Mouse (Mus musculus): ENCODE data around the gene Vwa2. TPM values are rescaled to one million over a fixed set of nuclear protein-coding genes. Genes with fewer than 3 reads are reported as not detected.

Vwa2 gene
- polyA plus RNA-seq, 1 experiment from 2014 or later: 1.0 TPM

- 57% methylated on average over 11 of the region's 11 CpGs for WGBS
- Histone ChIP-seq H3K4me3 (no peak overlapping the region), H3K27ac (replicated peaks) (no peak overlapping the region; the same call in 1 of the 2 replicates), H3K27me3 (no peaks in the 10 kb centered on the region), H3K9ac (no peak overlapping the region), H3K4me2 (no peak overlapping the region), H3K4me1 (replicated peaks) (peaks cover 13% of the 10 kb centered on the region; the same call in 1 of the 2 replicates), H3K36me3 (no peaks in the 10 kb centered on the region), H3K9me3 (no peaks in the 10 kb centered on the region; the same call in 1 of the 2 replicates)
- no peak for ATAC-seq (ENCODE audit: low read depth)
These were observed 36.5 kb downstream of the Vwa2 start for GRCm38 (mm10) chr19:56910561-56910960.

DNA sequence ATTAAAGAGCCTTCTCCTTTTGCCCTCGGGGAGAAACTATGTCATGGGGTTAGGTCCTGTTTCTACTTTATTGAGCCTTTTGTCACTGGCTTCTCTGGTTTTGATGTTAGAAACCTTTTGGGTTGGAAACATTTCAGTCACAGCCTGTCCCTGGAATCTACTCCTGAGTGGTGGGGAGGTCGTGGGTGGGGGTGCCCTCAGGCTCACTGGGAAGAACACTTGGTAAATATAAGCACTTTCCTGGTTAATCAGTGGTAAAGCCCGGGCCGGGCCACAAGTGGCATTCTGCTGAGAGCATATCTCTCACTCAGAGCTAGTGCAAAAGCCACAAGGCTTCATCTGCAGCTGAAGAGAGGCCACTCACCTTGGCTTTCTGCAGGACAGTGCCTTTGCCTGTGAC lies 39.7 kb downstream of the Vwa2 start:
- Histone ChIP-seq H3K36me3 (no peaks in the 10 kb centered on the region), H3K4me1 (replicated peaks) (peaks cover 13% of the 10 kb centered on the region; the same call in 1 of the 2 replicates), H3K4me2 (no peak overlapping the region), H3K4me3 (no peak overlapping the region), H3K9ac (no peak overlapping the region), H3K27me3 (no peaks in the 10 kb centered on the region), H3K27ac (replicated peaks) (no peak overlapping the region), H3K9me3 (no peaks in the 10 kb centered on the region; the same call in 1 of the 2 replicates)
- WGBS: 87% methylated on average over 4 of the region's 4 CpGs
- no peak for ATAC-seq (ENCODE audit: low read depth)

DNA sequence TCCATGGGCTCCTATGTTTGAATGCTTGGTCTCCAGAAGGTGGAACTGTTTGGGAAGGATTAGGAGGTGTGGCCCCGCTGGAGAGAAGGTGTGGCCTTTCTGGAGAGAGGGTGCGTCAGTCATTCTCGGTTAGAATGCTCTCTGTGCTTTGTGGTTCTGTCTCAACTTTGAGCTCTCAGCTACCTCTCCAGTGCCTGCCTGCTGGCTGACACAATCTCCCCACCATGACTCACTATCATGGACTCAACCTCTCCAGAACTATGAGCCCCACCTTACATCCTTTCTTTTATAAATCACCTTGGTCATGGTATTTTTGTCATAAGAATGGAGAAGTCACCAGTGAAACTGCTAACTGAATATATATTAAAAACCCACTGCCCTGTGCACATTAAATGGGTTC lies 40.6 kb downstream of the Vwa2 start:
- peaks cover 11% of the 10 kb centered on the region; the same call in 1 of the 2 replicates for H3K4me1 ChIP-seq (replicated peaks)
- no peaks in the 10 kb centered on the region for H3K27me3 ChIP-seq
- no peak overlapping the region for H3K9ac ChIP-seq
- no peaks in the 10 kb centered on the region for H3K36me3 ChIP-seq
- no peak overlapping the region for H3K27ac ChIP-seq (replicated peaks)
- H3K9me3 ChIP-seq: no peaks in the 10 kb centered on the region; the same call in 1 of the 2 replicates
- 92% methylated on average over 3 of the region's 3 CpGs for WGBS
- no peak overlapping the region for H3K4me2 ChIP-seq
- no peak overlapping the region for H3K4me3 ChIP-seq
- ATAC-seq (ENCODE audit: low read depth): no peak

GRCm38 (mm10) chr19:56915084-56915483 lies 41.0 kb downstream of the Vwa2 start:
- H3K9me3 ChIP-seq: no peaks in the 10 kb centered on the region; the same call in 1 of the 2 replicates
- ATAC-seq (ENCODE audit: low read depth): no peak
- no peak overlapping the region for H3K4me2 ChIP-seq
- no peak overlapping the region for H3K4me3 ChIP-seq
- H3K9ac ChIP-seq: no peak overlapping the region
- no peaks in the 10 kb centered on the region for H3K27me3 ChIP-seq
- no peaks in the 10 kb centered on the region for H3K36me3 ChIP-seq
- WGBS: 64% methylated on average over 6 of the region's 6 CpGs
- no peak overlapping the region for H3K27ac ChIP-seq (replicated peaks)
- peaks cover 11% of the 10 kb centered on the region; the same call in 1 of the 2 replicates for H3K4me1 ChIP-seq (replicated peaks)

GRCm38 (mm10) chr19:56919628-56920027 lies 45.6 kb downstream of the Vwa2 start:
- Histone ChIP-seq H3K4me3 (no peak overlapping the region), H3K36me3 (no peaks in the 10 kb centered on the region), H3K4me1 (replicated peaks) (no peaks in the 10 kb centered on the region), H3K9me3 (no peaks in the 10 kb centered on the region; the same call in 1 of the 2 replicates), H3K27me3 (no peaks in the 10 kb centered on the region), H3K27ac (replicated peaks) (no peak overlapping the region), H3K9ac (no peak overlapping the region), H3K4me2 (no peak overlapping the region)
- peak; percentile 56; the same call in 1 of the 2 replicates for ATAC-seq (ENCODE audit: low read depth)
- WGBS: 28% methylated on average over 7 of the region's 7 CpGs

- Histone ChIP-seq H3K9me3 (no peaks in the 10 kb centered on the region), H3K4me1 (replicated peaks) (no peaks in the 10 kb centered on the region), H3K9ac (no peak overlapping the region), H3K4me3 (no peak overlapping the region), H3K27me3 (no peaks in the 10 kb centered on the region), H3K4me2 (no peak overlapping the region), H3K27ac (replicated peaks) (no peak overlapping the region), H3K36me3 (no peaks in the 10 kb centered on the region)
- no peak for ATAC-seq (ENCODE audit: low read depth)
- WGBS: 95% methylated on average over 13 of the region's 13 CpGs
These were observed 46.2 kb downstream of the Vwa2 start for GRCm38 (mm10) chr19:56920232-56920631.

GRCm38 (mm10) chr19:56921744-56922143 lies 47.7 kb downstream of the Vwa2 start:
- Histone ChIP-seq H3K27ac (replicated peaks) (no peak overlapping the region), H3K4me3 (no peak overlapping the region), H3K9ac (no peak overlapping the region), H3K4me2 (no peak overlapping the region), H3K27me3 (no peaks in the 10 kb centered on the region), H3K36me3 (no peaks in the 10 kb centered on the region), H3K4me1 (replicated peaks) (no peaks in the 10 kb centered on the region), H3K9me3 (no peaks in the 10 kb centered on the region)
- 78% methylated on average over 5 of the region's 5 CpGs for WGBS
- ATAC-seq (ENCODE audit: low read depth): no peak

- no peak for ATAC-seq (ENCODE audit: low read depth)
- no peaks in the 10 kb centered on the region for H3K9me3 ChIP-seq
- no peaks in the 10 kb centered on the region for H3K4me1 ChIP-seq (replicated peaks)
- no peaks in the 10 kb centered on the region for H3K27me3 ChIP-seq
- 86% methylated on average over 3 of the region's 3 CpGs for WGBS
- H3K36me3 ChIP-seq: no peaks in the 10 kb centered on the region
- H3K27ac ChIP-seq (replicated peaks): no peak overlapping the region
- H3K4me3 ChIP-seq: no peak overlapping the region
- no peak overlapping the region for H3K4me2 ChIP-seq
- H3K9ac ChIP-seq: no peak overlapping the region
These were observed 55.3 kb downstream of the Vwa2 start for GRCm38 (mm10) chr19:56929392-56929791.

GRCm38 (mm10) chr19:56930029-56930428 lies 56.0 kb downstream of the Vwa2 start:
- no peak for ATAC-seq (ENCODE audit: low read depth)

GRCm38 (mm10) chr19:56933800-56934199 lies 59.8 kb downstream of the Vwa2 start:
- no peaks in the 10 kb centered on the region for H3K36me3 ChIP-seq

More at GRCm38 (mm10) chr19:56930029-56930428, 56.0 kb downstream of the Vwa2 start:
- Histone ChIP-seq H3K4me1 (replicated peaks) (no peaks in the 10 kb centered on the region), H3K27me3 (no peaks in the 10 kb centered on the region), H3K4me3 (no peak overlapping the region), H3K27ac (replicated peaks) (no peak overlapping the region), H3K4me2 (no peak overlapping the region), H3K9ac (no peak overlapping the region), H3K36me3 (no peaks in the 10 kb centered on the region), H3K9me3 (no peaks in the 10 kb centered on the region)
- WGBS: 85% methylated on average over 9 of the region's 9 CpGs

GRCm38 (mm10) chr19:56935111-56935510 lies 61.1 kb downstream of the Vwa2 start:
- WGBS: 85% methylated on average over 6 of the region's 6 CpGs
- no peak for ATAC-seq (ENCODE audit: low read depth)
- H3K36me3 ChIP-seq: no peaks in the 10 kb centered on the region
- H3K4me1 ChIP-seq (replicated peaks): no peaks in the 10 kb centered on the region
- no peak overlapping the region for H3K4me3 ChIP-seq
- no peak overlapping the region for H3K9ac ChIP-seq
- H3K27me3 ChIP-seq: no peaks in the 10 kb centered on the region
- no peak overlapping the region for H3K4me2 ChIP-seq
- no peaks in the 10 kb centered on the region for H3K9me3 ChIP-seq
- no peak overlapping the region for H3K27ac ChIP-seq (replicated peaks)

More at GRCm38 (mm10) chr19:56933800-56934199, 59.8 kb downstream of the Vwa2 start:
- no peaks in the 10 kb centered on the region for H3K9me3 ChIP-seq
- no peaks in the 10 kb centered on the region for H3K27me3 ChIP-seq
- H3K4me1 ChIP-seq (replicated peaks): no peaks in the 10 kb centered on the region
- WGBS: 81% methylated on average over 3 of the region's 3 CpGs
- no peak overlapping the region for H3K9ac ChIP-seq
- no peak overlapping the region for H3K4me2 ChIP-seq
- no peak overlapping the region for H3K4me3 ChIP-seq
- no peak for ATAC-seq (ENCODE audit: low read depth)
- H3K27ac ChIP-seq (replicated peaks): no peak overlapping the region

DNA sequence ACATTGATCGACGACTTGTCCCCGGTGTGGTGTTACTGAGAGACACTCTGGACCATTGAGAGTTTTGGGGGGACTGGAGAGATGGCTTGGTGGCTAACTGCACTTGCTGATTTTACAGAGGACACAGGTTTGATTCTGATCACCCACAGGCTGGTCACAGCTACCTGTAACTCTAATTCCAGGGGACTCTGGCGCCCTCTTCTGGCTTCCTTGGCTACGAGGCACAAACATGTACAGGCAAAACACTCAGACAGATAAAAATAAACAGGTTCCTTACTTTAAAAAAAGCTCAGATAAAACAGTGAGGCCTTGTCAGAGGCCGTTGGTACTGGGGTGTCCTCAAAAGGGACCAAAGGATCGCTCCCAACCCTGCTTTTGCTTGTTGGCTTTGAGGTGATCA lies 61.7 kb downstream of the Vwa2 start:
- Histone ChIP-seq H3K36me3 (no peaks in the 10 kb centered on the region), H3K4me1 (replicated peaks) (no peaks in the 10 kb centered on the region), H3K27me3 (no peaks in the 10 kb centered on the region), H3K9me3 (no peaks in the 10 kb centered on the region), H3K4me2 (no peak overlapping the region), H3K4me3 (no peak overlapping the region), H3K27ac (replicated peaks) (no peak overlapping the region), H3K9ac (no peak overlapping the region)
- no peak for ATAC-seq (ENCODE audit: low read depth)
- WGBS: 87% methylated on average over 7 of the region's 7 CpGs

GRCm38 (mm10) chr19:56936253-56936652 lies 62.2 kb downstream of the Vwa2 start:
- H3K9me3 ChIP-seq: no peaks in the 10 kb centered on the region
- no peaks in the 10 kb centered on the region for H3K27me3 ChIP-seq
- no peak for ATAC-seq (ENCODE audit: low read depth)
- no peak overlapping the region for H3K4me3 ChIP-seq
- 97% methylated on average over 8 of the region's 8 CpGs for WGBS
- no peak overlapping the region for H3K4me2 ChIP-seq
- no peak overlapping the region for H3K27ac ChIP-seq (replicated peaks)
- no peaks in the 10 kb centered on the region for H3K4me1 ChIP-seq (replicated peaks)
- no peak overlapping the region for H3K9ac ChIP-seq
- no peaks in the 10 kb centered on the region for H3K36me3 ChIP-seq
